Mouse (Mus musculus) lung, adult 2 months (tissue): Measurements from ENCODE around the gene Ptgdr2.

Experiments
- CTCF ChIP-seq: fragments of 200-500 bp; IDR thresholded peaks from 2 replicates; pipeline ENCODE4 v1.5.1; 2011; ENCODE audit warnings: mild to moderate bottlenecking, low read length, control low read depth; ENCODE audit not compliant: insufficient read depth
- POLR2A ChIP-seq: fragments of 200-500 bp; IDR thresholded peaks from 2 replicates; pipeline ENCODE4 v1.6.1; 2011; ENCODE audit warnings: low read depth, mild to moderate bottlenecking, control low read depth, low read length, borderline replicate concordance; ENCODE audit errors: extremely low read depth

- TF ChIP-seq CTCF (no peak), POLR2A (no peak)
Measured at GRCm38 (mm10) chr19:10959978-10960346, 23.0 kb downstream of the Ptgdr2 start.
